Mouse (Mus musculus): ENCODE data around the gene Gm48551.

Gm48551 gene

GRCm38 (mm10) chr10:81406504-81407440 is 22.5 kb downstream of the Gm48551 start:
- DNase-seq = no peak

GRCm38 (mm10) chr10:81407539-81408423 is 23.5 kb downstream of the Gm48551 start:
- DNase-seq = peak; percentile 68

- DNase-seq = no peak
Measured at GRCm38 (mm10) chr10:81408424-81408729, 24.1 kb downstream of the Gm48551 start.

- peak; percentile 86 for DNase-seq
Measured at GRCm38 (mm10) chr10:81408871-81409291, 24.6 kb downstream of the Gm48551 start.

GRCm38 (mm10) chr10:81409330-81409729 is 25.1 kb downstream of the Gm48551 start:
- peak; percentile 53 for DNase-seq

GRCm38 (mm10) chr10:81410350-81410749 is 26.1 kb downstream of the Gm48551 start:
- no peak for DNase-seq

- DNase-seq = no peak
Measured at GRCm38 (mm10) chr10:81410981-81411380, 26.7 kb downstream of the Gm48551 start.

- no peak for DNase-seq
Measured at GRCm38 (mm10) chr10:81411471-81412400, 27.5 kb downstream of the Gm48551 start.

GRCm38 (mm10) chr10:81412586-81413309 is 28.5 kb downstream of the Gm48551 start:
- no peak for DNase-seq

- peak; percentile 78 for DNase-seq
Measured at GRCm38 (mm10) chr10:81413310-81414261, 29.3 kb downstream of the Gm48551 start.

- no peak for DNase-seq
Measured at GRCm38 (mm10) chr10:81414682-81415081, 30.4 kb downstream of the Gm48551 start.

- no peak for DNase-seq
Measured at GRCm38 (mm10) chr10:81415146-81415545, 30.9 kb downstream of the Gm48551 start.

GRCm38 (mm10) chr10:81415549-81416310 is 31.5 kb downstream of the Gm48551 start:
- DNase-seq = no peak

- DNase-seq = peak; percentile 72
Measured at GRCm38 (mm10) chr10:81416581-81417226, 32.4 kb downstream of the Gm48551 start.

- peak; percentile 1 for DNase-seq
Measured at GRCm38 (mm10) chr10:81417227-81418215, 33.3 kb downstream of the Gm48551 start.

- peak; percentile 12 for DNase-seq
Measured at GRCm38 (mm10) chr10:81418216-81419070, 34.2 kb downstream of the Gm48551 start.
